Mouse (Mus musculus) erythroblast, embryonic 14.5 days (primary cell): ENCODE results near the gene H2-D1.

Experiments
- GATA1 ChIP-seq: IDR thresholded peaks from 2 replicates; pipeline ENCODE4 v1.6.1; 2012; ENCODE audit warnings: low read length, inconsistent platforms, mixed read lengths
- TAL1 ChIP-seq: IDR thresholded peaks from 3 replicates; pipeline ENCODE4 v1.6.1; 2012; ENCODE audit warnings: low read length, inconsistent platforms, mixed read lengths

DNA sequence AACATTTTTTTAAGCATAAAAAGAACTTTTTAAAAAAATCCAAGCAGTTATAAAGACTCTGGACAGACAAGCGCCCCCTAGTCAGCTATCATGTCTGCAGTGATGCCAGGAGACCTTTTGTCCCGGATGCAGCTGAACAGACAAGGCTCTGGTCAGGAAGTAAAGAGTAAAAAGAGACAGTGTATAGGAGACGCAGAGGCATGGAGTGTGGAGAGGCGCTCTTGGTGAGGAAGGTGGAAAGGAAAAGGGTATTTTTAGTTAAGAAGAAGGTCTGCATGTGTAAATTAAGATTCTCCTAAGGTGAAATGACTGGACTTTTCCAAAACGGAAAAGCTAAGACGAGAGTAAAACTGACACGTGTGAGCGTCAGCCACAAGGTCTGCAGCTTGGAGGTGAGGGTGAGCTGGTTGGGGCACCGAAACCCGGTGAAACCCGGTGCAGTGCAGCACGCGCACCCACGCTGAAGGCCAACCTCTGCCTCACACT lies 35.9 kb upstream of the H2-D1 start:
- TF ChIP-seq TAL1: no peak
- TF ChIP-seq GATA1: no peak
